Mouse (Mus musculus): ENCODE results near the gene Col9a1.

Col9a1 gene

GRCm38 (mm10) chr1:24294979-24295942, 117.9 kb downstream of the Col9a1 start:
- DNase-seq (ENCODE audit: low read depth, low spot score): no peak

GRCm38 (mm10) chr1:24300700-24301099, 123.3 kb downstream of the Col9a1 start:
- DNase-seq (ENCODE audit: low read depth, low spot score): no peak
